Mouse (Mus musculus): ENCODE measurements at regions not wholly inside any gene's neighbourhood (a gene's known extent, or its start where the extent isn't known, plus 50 kb on each side); places are given as distances from the start of the nearest gene placed in this dataset.
"Not testable (repeated sequence)": the region's sequence is repeated elsewhere in the genome, so short reads cannot be mapped to it uniquely, and the experiment has no call there.

- DNase-seq (ENCODE audit: low read depth, low spot score) = peak; percentile 43
Observed at GRCm38 (mm10) chr2:168424277-168425099, 143.0 kb upstream of the Kcng1 start.

- no peak for DNase-seq (ENCODE audit: low read depth, low spot score)
Observed at GRCm38 (mm10) chr2:168423551-168423950, 142.0 kb upstream of the Kcng1 start.

DNA sequence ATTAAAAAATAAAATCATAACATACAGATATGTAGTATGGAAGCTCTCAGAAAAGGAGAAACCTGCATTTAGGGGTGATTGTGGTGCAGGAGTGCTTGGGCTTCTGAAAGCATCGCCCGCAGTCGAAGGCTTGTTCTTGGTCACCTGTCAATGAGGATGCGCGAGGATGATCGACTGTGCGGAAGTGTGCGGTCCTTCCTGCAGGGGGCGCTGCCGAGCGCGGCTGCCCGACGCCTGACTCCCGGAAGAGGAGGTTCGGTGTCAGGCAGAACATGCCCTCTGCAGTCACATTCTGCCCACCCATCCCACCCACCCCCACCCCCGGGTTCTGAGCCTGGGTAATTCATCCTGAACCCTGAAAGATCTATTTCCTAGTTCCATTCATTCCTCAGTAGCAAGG, 133.6 kb upstream of the Kcng1 start:
- DNase-seq (ENCODE audit: low read depth, low spot score) = no peak

DNA sequence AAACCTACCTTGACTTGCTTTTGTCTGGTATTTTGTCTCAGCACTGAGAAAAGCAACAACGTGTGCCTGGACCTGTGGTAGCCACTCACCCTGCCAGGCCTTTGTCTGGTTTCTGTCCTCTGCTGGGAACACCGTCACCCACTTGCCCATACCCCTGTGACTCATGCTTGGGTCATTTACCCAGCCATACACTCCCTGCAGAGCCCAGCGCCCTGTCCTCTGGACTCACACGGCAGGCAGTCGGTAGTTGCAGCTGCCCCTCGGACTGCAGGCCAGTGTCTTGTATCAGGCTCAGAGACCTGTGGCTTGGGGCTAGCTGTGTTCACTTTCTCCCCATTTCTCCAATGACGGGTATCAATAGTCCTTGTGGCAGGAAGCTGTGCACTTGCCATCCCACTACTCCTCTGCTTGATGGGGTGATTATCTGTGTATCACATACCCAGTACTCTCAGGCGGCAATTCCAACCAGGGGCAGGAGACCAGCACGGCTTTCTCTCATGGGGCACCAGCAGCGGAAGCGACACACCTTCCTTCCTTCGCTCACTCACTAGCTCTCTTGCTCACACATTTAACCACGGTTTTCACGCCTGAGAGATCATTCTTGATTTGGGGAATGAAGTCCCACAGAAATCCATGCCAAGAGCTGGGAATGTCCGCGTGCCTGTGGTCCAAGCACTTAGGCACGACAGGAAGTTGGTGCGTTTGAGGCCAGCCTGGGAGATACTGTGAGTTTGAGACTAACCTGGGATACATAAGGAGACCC, 132.8 kb upstream of the Kcng1 start:
- no peak for DNase-seq (ENCODE audit: low read depth, low spot score)

DNA sequence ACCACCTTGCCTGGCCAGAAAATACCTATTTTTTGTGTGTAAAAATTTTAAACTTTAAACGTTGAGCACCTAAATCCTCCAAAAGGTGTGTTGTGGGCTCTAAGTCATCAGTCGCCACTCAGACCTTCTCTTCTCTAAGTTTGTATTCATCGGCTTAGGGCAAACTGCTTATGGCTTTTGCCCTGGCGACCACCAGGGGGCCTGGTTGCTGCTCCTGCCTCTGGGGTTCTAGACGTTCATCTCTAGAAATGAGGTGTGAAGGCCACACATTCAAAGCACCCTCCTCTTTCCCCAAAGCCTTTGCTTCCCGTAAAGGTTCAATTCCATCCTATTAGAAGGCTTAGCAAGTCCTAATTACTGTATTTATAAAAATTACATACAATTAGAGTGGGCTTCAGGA, 131.3 kb upstream of the Kcng1 start:
- no peak for DNase-seq (ENCODE audit: low read depth, low spot score)

DNA sequence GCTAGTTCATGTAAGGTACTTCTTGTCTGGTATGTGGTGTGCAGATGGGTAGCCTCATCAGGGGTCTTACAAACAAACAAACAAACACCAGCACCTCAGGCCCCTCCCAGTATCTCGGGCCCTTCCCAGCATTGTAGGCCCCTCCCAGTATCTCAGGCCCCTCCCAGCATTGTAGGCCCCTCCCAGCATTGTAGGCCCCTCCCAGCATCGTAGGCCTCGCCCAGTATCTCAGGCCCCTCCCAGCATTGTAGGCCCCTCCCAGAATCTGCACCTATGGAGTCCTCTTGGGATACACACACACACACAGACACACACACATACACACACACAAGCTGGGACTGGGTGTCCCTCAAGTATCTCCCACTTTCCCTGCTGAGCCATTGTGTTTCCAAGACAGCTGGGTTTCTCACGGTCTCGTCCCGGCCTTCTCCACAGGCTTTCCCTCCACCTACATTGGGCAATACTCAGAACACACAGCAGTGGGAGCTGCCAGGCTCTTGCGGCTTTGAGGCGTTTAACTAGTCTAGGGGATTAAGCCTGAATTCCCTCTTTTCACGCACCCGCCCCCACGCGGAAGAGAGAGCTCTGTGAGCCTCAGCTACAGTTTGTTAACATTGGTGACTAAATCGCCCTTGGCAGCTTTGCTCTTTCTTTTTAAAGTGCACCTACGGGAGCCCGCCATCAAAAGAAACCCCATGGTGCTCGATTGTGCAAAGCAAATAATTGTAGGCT, 121.4 kb upstream of the Kcng1 start:
- no peak for DNase-seq (ENCODE audit: low read depth, low spot score)

- DNase-seq (ENCODE audit: low read depth, low spot score) = no peak
Observed at GRCm38 (mm10) chr2:168399088-168399709, 117.7 kb upstream of the Kcng1 start.

GRCm38 (mm10) chr2:168396316-168396715, 114.8 kb upstream of the Kcng1 start:
- DNase-seq (ENCODE audit: low read depth, low spot score) = no peak

DNA sequence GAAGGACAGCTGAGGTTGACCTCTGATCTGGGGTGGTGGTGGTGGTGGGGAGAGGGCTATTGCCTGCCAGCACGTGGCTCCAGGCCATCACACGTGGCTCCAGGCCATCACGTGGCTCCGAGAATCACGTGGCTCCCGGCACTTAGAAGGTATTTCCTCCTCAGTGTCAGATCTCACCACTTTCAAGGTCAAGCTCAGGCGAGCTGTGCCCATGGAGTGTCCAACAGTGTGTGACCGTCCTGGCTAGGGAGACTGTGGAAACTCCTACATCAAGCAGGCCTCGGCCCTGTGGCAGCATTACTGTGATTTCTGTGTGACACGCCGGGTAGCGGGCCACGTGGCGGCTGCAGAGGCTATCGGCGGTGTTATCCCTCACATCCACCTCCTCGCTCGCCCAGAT, 111.8 kb upstream of the Kcng1 start:
- DNase-seq (ENCODE audit: low read depth, low spot score) = no peak

DNA sequence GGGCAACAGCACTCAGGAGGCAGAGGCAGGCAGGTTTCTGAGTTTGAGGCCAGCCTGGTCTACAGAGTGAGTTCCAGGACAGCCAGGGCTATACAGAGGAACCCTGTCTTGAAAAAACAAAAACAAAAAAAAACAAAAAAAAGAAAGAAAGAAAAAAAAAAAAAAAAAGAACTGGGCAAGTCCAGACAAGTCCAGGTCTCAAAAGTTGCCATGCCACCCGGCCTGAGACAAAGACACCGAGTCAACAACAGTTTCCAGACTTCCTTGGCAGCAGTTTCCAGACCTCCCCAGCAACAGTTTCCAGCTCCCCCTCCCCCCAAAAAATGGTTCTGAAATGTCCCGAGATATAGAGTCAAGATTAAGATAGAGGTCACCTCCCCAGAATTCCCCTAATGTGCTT, 110.6 kb upstream of the Kcng1 start:
- not testable (repeated sequence) for DNase-seq (ENCODE audit: low read depth, low spot score)

DNA sequence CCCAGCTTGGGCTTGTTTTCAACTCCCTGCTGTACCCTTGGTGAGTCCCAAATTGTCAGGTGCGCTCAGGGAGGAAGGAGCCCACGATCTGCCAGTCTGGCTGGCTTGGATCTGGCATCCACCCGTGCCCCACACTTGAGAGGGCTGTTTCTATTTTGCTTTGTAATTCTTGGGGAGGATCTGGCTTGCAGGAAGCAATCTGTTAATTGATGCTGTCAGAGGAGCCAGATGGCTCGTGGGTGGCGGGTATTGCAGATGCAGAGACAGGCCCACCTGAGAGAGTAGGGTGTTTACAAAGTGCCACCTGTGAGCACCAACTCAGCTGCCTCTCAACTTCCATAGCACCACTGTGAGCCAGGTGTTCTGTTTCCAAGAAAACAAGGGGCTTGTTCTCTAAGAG, 99.1 kb upstream of the Kcng1 start:
- no peak for DNase-seq (ENCODE audit: low read depth, low spot score)

DNA sequence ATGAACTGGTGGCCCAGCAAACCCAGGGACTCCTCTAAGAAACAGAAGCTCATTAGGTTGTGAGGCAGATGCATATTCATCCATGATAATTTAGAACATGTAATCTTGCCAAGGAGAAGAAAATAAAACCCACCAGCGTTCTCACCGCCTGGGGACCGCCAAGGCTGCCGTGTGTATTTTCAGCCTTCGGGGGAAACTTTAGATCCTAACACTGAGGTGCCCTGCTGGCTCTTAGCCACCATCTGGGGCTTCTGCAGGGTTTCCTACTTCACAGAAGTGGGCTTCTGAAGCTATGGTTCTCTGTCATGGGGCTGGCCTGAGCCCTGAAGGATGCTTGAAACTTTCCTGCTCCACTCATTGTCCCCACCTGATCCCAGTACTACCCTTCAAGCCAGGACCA, 90.8 kb upstream of the Kcng1 start:
- DNase-seq (ENCODE audit: low read depth, low spot score) = no peak

- peak; percentile 51 for DNase-seq (ENCODE audit: low read depth, low spot score)
Observed at GRCm38 (mm10) chr2:168371245-168371644, 89.7 kb upstream of the Kcng1 start.

DNA sequence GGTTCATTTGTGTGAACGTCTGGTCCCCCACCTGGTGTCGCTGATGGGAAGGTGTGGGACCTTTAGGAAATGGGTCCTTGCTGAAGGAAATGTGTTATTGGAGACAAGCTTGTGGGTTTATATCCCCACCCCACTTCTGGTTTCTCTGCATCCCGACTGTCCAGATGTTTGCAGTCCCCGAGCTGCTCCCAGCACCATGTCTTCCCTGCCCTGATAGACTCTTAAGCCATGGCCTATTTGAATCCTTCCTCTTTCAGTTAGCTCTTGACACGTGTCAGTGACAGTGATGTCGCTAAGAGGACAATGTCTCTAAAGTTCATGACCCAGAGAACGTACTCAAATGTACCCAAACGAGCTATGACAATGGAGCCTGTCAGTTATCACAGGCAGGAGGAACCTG, 77.7 kb upstream of the Kcng1 start:
- no peak for DNase-seq (ENCODE audit: low read depth, low spot score)

- no peak for DNase-seq (ENCODE audit: low read depth, low spot score)
Observed at GRCm38 (mm10) chr2:168358551-168358950, 77.0 kb upstream of the Kcng1 start.

DNA sequence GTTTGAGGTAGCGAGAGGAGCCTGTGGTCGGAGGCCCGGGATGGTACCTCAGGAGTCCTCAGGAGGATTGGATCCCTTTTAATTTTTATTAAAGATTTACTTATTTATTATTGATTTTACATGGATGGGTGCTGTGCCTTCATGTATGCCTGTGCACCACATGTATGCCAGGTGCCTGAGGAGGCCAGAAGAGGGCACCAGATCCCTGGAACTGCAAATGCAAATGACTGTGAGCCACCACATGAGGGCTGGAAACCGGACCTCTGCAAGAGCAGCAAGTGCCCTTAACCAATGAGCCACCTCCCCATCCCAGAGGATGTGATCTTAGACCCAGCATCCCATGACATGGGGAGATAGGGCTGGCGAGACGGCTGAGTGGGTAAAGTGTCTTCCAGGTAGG, 76.3 kb upstream of the Kcng1 start:
- DNase-seq (ENCODE audit: low read depth, low spot score) = no peak

GRCm38 (mm10) chr2:168354397-168354796, 72.9 kb upstream of the Kcng1 start:
- no peak for DNase-seq (ENCODE audit: low read depth, low spot score)

- DNase-seq (ENCODE audit: low read depth, low spot score) = no peak
Observed at GRCm38 (mm10) chr2:168352626-168353025, 71.1 kb upstream of the Kcng1 start.

DNA sequence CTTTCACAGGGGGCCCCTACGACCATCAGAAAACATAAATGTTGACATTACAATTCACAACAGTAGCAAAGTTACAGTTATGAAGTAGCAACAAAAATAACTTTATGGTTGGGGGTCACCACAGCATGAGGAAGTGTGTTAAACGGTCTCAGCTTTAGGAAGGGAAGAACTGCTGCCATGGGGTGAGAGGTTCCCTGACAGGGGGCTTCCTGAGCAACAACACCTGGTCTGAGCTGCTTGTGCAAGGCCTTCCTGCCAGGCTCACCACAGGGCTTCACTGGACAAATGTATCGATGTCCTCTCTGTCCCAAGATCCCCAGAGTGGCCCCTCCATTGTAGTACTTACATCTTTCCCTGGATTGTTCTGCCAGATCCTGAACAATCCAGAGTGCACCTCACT, 70.7 kb upstream of the Kcng1 start:
- no peak for DNase-seq (ENCODE audit: low read depth, low spot score)

- DNase-seq (ENCODE audit: low read depth, low spot score) = no peak
Observed at GRCm38 (mm10) chr2:168345384-168345783, 63.8 kb upstream of the Kcng1 start.

DNA sequence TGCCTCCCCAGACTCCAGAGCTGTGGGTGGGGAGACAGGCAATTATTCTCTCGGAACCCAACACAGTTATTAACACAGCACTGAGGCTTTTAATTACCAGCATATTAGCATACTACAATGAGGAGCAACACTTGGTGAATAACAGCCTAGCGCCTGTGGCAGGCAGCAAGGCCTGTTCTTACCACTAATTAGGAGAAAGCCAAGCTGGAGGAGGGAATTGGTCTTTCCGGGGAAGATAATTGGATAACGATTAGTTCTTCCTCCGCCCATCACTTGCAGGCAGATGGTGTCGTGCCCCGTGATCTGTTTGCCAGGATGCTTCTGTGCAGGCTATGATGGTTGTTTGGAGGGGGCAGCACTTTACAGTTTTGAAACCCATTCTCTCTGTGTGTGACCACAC, 62.2 kb upstream of the Kcng1 start:
- no peak for DNase-seq (ENCODE audit: low read depth, low spot score)

GRCm38 (mm10) chr2:168338819-168339218, 57.3 kb upstream of the Kcng1 start:
- DNase-seq (ENCODE audit: low read depth, low spot score) = no peak
